Mouse (Mus musculus): ENCODE measurements around the gene Myo1e.

DNA sequence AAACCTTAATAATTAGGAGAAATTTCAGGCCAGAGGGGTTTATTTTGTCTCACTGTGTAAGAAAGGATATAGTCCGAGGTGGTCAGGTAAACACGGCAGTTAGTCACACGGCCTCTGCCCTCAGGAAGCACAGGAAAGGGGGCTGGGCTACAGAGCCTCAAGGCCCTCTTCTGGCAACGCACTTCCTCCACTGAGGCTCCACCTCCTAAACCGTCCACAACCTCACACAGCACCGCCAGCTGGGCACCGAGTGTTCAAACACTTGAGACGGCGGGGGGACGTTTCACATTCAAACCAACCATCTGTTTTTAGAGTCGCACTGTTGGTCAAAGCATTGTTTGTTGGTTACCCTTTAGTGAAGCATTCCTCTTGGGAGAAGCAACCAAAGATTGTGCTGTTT, 12.5 kb upstream of the Myo1e start:
- TF ChIP-seq CTCF (IDR thresholded peaks at IDR 0.05; ENCODE audit: extremely low read depth, insufficient read depth, insufficient read length, insufficient replicate concordance) = no peak
- no peak for TF ChIP-seq POLR2A (IDR thresholded peaks at IDR 0.05; ENCODE audit: low read depth, low read length)

Measured in spleen, adult 2 months (tissue).